Mouse (Mus musculus) hindbrain, embryonic 13.5 days (tissue): ENCODE measurements around the gene Kcna7. TPM values are rescaled to one million over a fixed set of nuclear protein-coding genes. Genes with fewer than 3 reads are reported as not detected.
A peak's percentile ranks its signal among the peaks of the same experiment; 100 is the strongest.

ENCODE experiments used
- ATAC-seq: fragments of 200-750 bp; cut with Nextera tagmentation; 2 replicates; pipeline ENCODE4 v1.8.0; 2017; ENCODE audit warnings: moderate TSS enrichment; ENCODE audit not compliant: low FRiP score
- H3K27ac ChIP-seq: fragments of 300-500 bp; sonication (generic); 2 replicates; pipeline ENCODE4 v1.5.1; 2015; ENCODE audit warnings: inconsistent platforms, mild to moderate bottlenecking, moderate library complexity
- H3K27me3 ChIP-seq: fragments of 300-500 bp; sonication (generic); 2 replicates; pipeline ENCODE4 v1.6.1; 2015; ENCODE audit warnings: mild to moderate bottlenecking, inconsistent platforms
- H3K36me3 ChIP-seq: fragments of 300-500 bp; sonication (generic); 2 replicates; pipeline ENCODE4 v1.6.1; 2015; ENCODE audit warnings: mild to moderate bottlenecking, inconsistent platforms
- H3K4me1 ChIP-seq: fragments of 300-500 bp; sonication (generic); replicated peaks from 2 replicates; pipeline ENCODE4 v1.6.1; 2015; ENCODE audit warnings: inconsistent platforms
- H3K4me2 ChIP-seq: fragments of 300-500 bp; sonication (generic); 2 replicates; pipeline ENCODE4 v1.6.1; 2015; ENCODE audit warnings: inconsistent platforms, mild to moderate bottlenecking, moderate library complexity
- H3K4me3 ChIP-seq: fragments of 300-500 bp; sonication (generic); 2 replicates; pipeline ENCODE4 v1.5.1; 2015; ENCODE audit warnings: mild to moderate bottlenecking, inconsistent platforms
- H3K9ac ChIP-seq: fragments of 300-500 bp; sonication (generic); 2 replicates; pipeline ENCODE4 v1.6.1; 2015; ENCODE audit warnings: mild to moderate bottlenecking, inconsistent platforms
- H3K9me3 ChIP-seq: fragments of 300-500 bp; sonication (generic); 2 replicates; pipeline ENCODE4 v1.6.1; 2016; ENCODE audit warnings: inconsistent platforms
- WGBS: fragments of 180-500 bp; shearing (Covaris S2); methylation state at CpG from one replicate; pipeline ENCODE4 v1.1.7; 2015; 5-methylcytosine and 5-hydroxymethylcytosine counted together
- microRNA-seq: library from miRNA; unstranded; fragments of <30 nt; microRNA quantifications from one replicate; pipeline ENCODE4, GENCODE M21; 2016
- polyA plus RNA-seq: library from polyadenylated mRNA; unstranded; fragments of >200 nt; fragmentation: Nextera tagmentation; extraction: Ambion mirVana; gene quantifications from 2 replicates; pipeline ENCODE4 v1.2.1, GENCODE M21; 2015

Gene Kcna7
- polyA plus RNA-seq, 1 experiment from 2014 or later: not detected

DNA sequence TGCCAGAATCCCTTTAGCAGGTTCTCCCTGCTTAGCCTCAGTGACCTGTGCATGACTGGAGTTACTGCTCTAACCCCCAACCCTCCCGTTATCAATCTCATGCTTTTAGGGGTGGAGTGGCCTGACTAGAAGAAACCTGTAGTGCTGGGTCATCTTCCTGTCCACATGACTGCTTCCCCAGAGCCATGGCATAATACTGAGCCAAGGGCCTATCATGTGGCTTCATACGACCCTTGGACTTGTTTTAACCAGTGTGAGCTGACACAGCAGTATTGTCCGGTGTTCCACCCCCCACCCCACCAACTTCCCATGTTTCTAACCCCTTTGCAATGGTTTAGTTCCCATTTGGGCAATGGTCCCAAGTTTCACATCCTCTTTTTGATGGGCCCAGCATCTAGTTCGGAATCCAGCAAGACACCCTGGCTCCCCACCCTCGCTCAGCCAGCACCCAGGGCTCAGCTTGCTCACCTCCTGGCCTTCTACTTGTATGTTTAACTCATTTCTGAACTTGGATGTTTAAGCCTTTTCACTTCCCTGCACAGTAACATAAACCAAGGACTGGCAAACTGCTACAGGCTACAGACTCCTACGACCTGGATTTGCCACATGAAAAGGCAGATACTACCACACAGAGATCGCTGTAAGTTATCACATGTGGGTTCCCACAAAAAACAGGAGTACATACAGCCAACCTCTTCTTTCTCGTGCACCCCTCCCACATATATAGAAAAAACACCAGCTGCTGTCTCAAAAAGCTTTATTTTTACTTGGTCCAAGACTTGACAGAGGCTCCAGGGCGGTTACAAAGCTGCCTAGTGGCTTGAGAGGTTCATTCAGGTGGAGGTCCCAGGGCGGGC is 52.0 kb downstream of the Kcna7 start:
- 71% methylated on average over 10 of the region's 10 CpGs for WGBS
- Histone ChIP-seq H3K36me3 (peaks cover 54% of the 10 kb centered on the region), H3K4me2 (peak overlapping the region; percentile 98), H3K4me1 (peaks cover 40% of the 10 kb centered on the region), H3K4me3 (peak overlapping the region; percentile 86), H3K27ac (peak overlapping the region; percentile 97), H3K27me3 (no peaks in the 10 kb centered on the region), H3K9ac (peak overlapping the region; percentile 95), H3K9me3 (no peaks in the 10 kb centered on the region)
- no peak for ATAC-seq

DNA sequence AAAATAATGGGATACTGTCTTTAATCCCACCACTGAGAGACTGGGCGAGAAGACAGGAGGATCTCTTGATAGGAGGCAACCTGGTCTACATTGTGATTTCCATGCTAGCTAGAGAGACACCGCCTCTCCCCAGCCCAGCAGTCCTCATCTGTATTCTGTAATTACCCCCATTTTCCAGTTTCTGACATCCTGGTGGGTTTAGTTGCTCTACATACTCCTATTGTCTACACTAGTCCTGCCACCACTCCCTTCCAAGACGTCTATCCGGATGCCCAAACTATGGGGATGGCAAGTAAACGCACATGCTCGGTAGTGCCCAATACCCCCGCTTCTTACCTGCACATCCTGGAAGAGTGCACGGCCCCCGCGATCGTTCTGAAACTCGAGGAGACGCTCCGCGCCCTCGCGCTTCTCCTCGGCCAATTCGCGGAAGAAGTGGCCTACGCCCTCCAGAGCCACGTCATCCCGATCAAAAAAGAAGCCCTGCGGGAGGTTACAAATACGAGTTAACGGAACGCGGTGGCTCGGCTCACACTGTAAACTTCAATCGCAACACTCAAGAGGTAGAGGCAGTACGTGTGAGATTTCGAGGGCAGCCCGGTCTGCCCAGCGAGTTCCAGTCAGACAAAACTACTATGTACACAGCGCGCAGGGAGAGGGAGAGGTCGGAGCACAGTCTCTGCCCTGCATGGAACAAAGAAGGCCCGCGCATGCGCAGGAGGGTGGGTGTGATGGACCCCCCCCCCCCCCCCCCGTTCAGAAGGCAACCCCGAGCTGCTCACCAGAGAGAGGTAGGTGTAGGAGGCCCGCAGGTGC is 53.5 kb downstream of the Kcna7 start:
- peaks cover 60% of the 10 kb centered on the region for H3K36me3 ChIP-seq
- H3K9me3 ChIP-seq: no peaks in the 10 kb centered on the region
- peak overlapping the region; percentile 86 for H3K4me3 ChIP-seq
- under 1% methylated on average over 41 of the region's 43 CpGs for WGBS
- H3K4me2 ChIP-seq: peak overlapping the region; percentile 98
- H3K4me1 ChIP-seq: peaks cover 40% of the 10 kb centered on the region
- peak; percentile 77 for ATAC-seq
- H3K27me3 ChIP-seq: no peaks in the 10 kb centered on the region
- peak overlapping the region; percentile 95 for H3K9ac ChIP-seq
- H3K27ac ChIP-seq: peak overlapping the region; percentile 97

Small RNAs within 50 kb of the gene (microRNA-seq; reads per million reads assigned to microRNA genes)
- gene Gm22133: not detected

Other genes starting within 250 kb of the Kcna7 start
- 0.42 and 0.62 TPM in 2 replicates for gene Slc17a7, start 241.7 kb upstream of the Kcna7 start, polyA plus RNA-seq
- not detected in 2 replicates for gene Gfy, start 226.1 kb upstream of the Kcna7 start, polyA plus RNA-seq
- 0.66 TPM in 1 of 2 replicates, not detected in the other for gene Pth2, start 224.7 kb upstream of the Kcna7 start, polyA plus RNA-seq
- gene Ccdc155, start 200.8 kb upstream of the Kcna7 start, polyA plus RNA-seq: 0.49 and 0.54 TPM in 2 replicates
- gene Dkkl1, start 193.5 kb upstream of the Kcna7 start, polyA plus RNA-seq: 5.6 and 5.7 TPM in 2 replicates
- 78.6 and 79.2 TPM in 2 replicates for gene Tead2, start 189.9 kb upstream of the Kcna7 start, polyA plus RNA-seq
- gene Cd37, start 166.5 kb upstream of the Kcna7 start, polyA plus RNA-seq: 0.96 and 1.7 TPM in 2 replicates
- 0.18 and 0.38 TPM in 2 replicates for gene Slc6a16, start 164.6 kb upstream of the Kcna7 start, polyA plus RNA-seq
- not detected in 2 replicates for gene Slc6a21, start 128.1 kb upstream of the Kcna7 start, polyA plus RNA-seq
- gene Trpm4, start 71.9 kb upstream of the Kcna7 start, polyA plus RNA-seq: 7.3 and 8.9 TPM in 2 replicates
- gene Hrc, start 70.4 kb upstream of the Kcna7 start, polyA plus RNA-seq: 0.31 TPM in 2 replicates
- gene Ppfia3, start 38.6 kb upstream of the Kcna7 start, polyA plus RNA-seq: 19.9 and 20.7 TPM in 2 replicates
- 12.5 and 13.4 TPM in 2 replicates for gene Lin7b, start 35.1 kb upstream of the Kcna7 start, polyA plus RNA-seq
- gene Snrnp70, start 9.9 kb upstream of the Kcna7 start, polyA plus RNA-seq: 205 and 215 TPM in 2 replicates
- gene Ntf5, start 8.0 kb downstream of the Kcna7 start, polyA plus RNA-seq: 0.10 and 0.19 TPM in 2 replicates
- 1.2 and 2.5 TPM in 2 replicates for gene Lhb, start 15.2 kb downstream of the Kcna7 start, polyA plus RNA-seq
- gene Gys1, start 29.2 kb downstream of the Kcna7 start, polyA plus RNA-seq: 21.9 and 23.2 TPM in 2 replicates
- 99.9 and 110 TPM in 2 replicates for gene Ruvbl2, start 32.4 kb downstream of the Kcna7 start, polyA plus RNA-seq
- gene Ftl1, start 54.2 kb downstream of the Kcna7 start, polyA plus RNA-seq: 7,019 and 7,066 TPM in 2 replicates
- 253 and 271 TPM in 2 replicates for gene Bax, start 61.2 kb downstream of the Kcna7 start, polyA plus RNA-seq
- gene Tulp2, start 76.2 kb downstream of the Kcna7 start, polyA plus RNA-seq: 0.13 and 0.22 TPM in 2 replicates
- gene Gm45808, start 81.2 kb downstream of the Kcna7 start, polyA plus RNA-seq: not detected in 2 replicates
- gene Dhdh, start 83.2 kb downstream of the Kcna7 start, polyA plus RNA-seq: 3.4 and 4.2 TPM in 2 replicates
- gene Nucb1, start 104.8 kb downstream of the Kcna7 start, polyA plus RNA-seq: 120 and 121 TPM in 2 replicates
- 13.9 and 14.3 TPM in 2 replicates for gene Ppp1r15a, start 120.6 kb downstream of the Kcna7 start, polyA plus RNA-seq
- gene Plekha4, start 120.7 kb downstream of the Kcna7 start, polyA plus RNA-seq: 2.4 and 4.3 TPM in 2 replicates
- 0.25 and 0.45 TPM in 2 replicates for gene Hsd17b14, start 149.2 kb downstream of the Kcna7 start, polyA plus RNA-seq
- gene Bcat2, start 164.5 kb downstream of the Kcna7 start, polyA plus RNA-seq: 19.8 and 20.8 TPM in 2 replicates
- gene Fgf21, start 209.8 kb downstream of the Kcna7 start, polyA plus RNA-seq: not detected in 2 replicates
- 0.06 TPM in 1 of 2 replicates, not detected in the other for gene Fut1, start 211.6 kb downstream of the Kcna7 start, polyA plus RNA-seq
- 0.18 TPM in 1 of 2 replicates, not detected in the other for gene Izumo1, start 216.2 kb downstream of the Kcna7 start, polyA plus RNA-seq
- 12.0 and 12.7 TPM in 2 replicates for gene Rasip1, start 221.8 kb downstream of the Kcna7 start, polyA plus RNA-seq
- gene Mamstr, start 234.3 kb downstream of the Kcna7 start, polyA plus RNA-seq: 3.4 and 4.0 TPM in 2 replicates